14 mouse cellular contexts compared by ENCODE assay signal in the genomic region with DNA sequence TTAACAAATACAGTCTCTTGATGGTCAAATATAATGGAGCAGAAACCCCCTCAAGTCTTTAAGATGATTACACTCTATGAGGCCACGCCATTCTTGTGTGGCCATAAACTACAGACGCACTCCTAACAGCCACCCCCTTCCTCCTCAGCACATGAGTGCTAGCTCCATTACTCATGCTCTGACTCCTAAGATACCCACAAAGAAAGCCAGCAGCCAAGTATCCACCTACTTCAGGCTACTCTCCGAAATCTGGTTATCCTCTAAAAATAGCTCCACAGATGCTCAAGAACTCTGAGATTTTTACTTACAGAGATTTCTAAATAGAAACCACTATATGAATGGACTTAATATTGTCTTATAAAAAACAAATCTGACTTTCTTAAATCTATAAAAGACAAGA. TPM values are rescaled to one million over a fixed set of nuclear protein-coding genes. Genes with fewer than 3 reads are reported as not detected.
DNase-seq lines count a peak whose midpoint lies in the region; ATAC-seq and TF ChIP-seq lines count a peak whose summit lies in the region.
"Had no signal": no experiment of that assay in that cellular context is flagged by ENCODE, and none has a peak within 500 bp of the region (broad histone marks: within the 10 kb centered on the region; RNA-seq: fewer than 3 reads in every experiment).

No protein-coding gene starts in this region.

- peaks cover 21% of the 10 kb centered on the region for H3K4me1 ChIP-seq in forebrain, embryonic 13.5 days
- H3K4me1 ChIP-seq in forebrain, embryonic 10.5 days, result peaks cover 29% of the 10 kb centered on the region
- peaks cover 12% of the 10 kb centered on the region for H3K4me1 ChIP-seq in hindbrain, postnatal 0 days (ENCODE audit: insufficient read depth, low read length)
- peaks cover 24% of the 10 kb centered on the region for H3K4me1 ChIP-seq in heart, embryonic 10.5 days

- H3K4me3 ChIP-seq in forebrain, embryonic 13.5 days, result no peak overlapping the region
- no peak overlapping the region for H3K4me3 ChIP-seq in forebrain, embryonic 10.5 days
- peak overlapping the region; percentile 95; the same call in 1 of the 2 replicates for H3K4me3 ChIP-seq in hindbrain, postnatal 0 days (ENCODE audit: low read length)
- H3K4me3 ChIP-seq in heart, embryonic 10.5 days, result no peak overlapping the region
- H3K4me3 ChIP-seq: gastrocnemius, adult 2 months had no signal

- no peaks in the 10 kb centered on the region for H3K9me3 ChIP-seq in forebrain, embryonic 13.5 days (replicated peaks)
- H3K9me3 ChIP-seq in forebrain, embryonic 10.5 days, result no peaks in the 10 kb centered on the region
- H3K9me3 ChIP-seq in hindbrain, postnatal 0 days (ENCODE audit: low read length), result no peaks in the 10 kb centered on the region
- no peaks in the 10 kb centered on the region for H3K9me3 ChIP-seq in heart, embryonic 10.5 days

- no peak for DNase-seq in forebrain, embryonic 10.5 days (ENCODE audit: extremely low spot score, low spot score)
- DNase-seq in left cerebral cortex, postnatal 14 days (ENCODE audit: low spot score in 2 of 2), result peak; percentile 38 to 64
- no peak for DNase-seq in left cerebral cortex, postnatal 10 days (ENCODE audit: extremely low spot score in 1 of 2, low spot score in 2 of 2)
- DNase-seq in 416B (ENCODE audit: low read depth), result peak; percentile 27
- DNase-seq in hindbrain, postnatal 0 days (ENCODE audit: low spot score), result no peak
- no peak for DNase-seq in heart, embryonic 10.5 days (ENCODE audit: low spot score)
- DNase-seq: adrenal gland, adult 8-10 months; gastrocnemius, adult 2 months; kidney, adult 18-20 months; lung, postnatal 36 days; thymus, adult 2 months had no signal

- H3K9ac ChIP-seq in forebrain, embryonic 13.5 days, result no peak overlapping the region
- H3K9ac ChIP-seq in hindbrain, postnatal 0 days (replicated peaks; ENCODE audit: low read length), result no peak overlapping the region

- WGBS in forebrain, embryonic 13.5 days, result 80% methylated on average over 3 of the region's 3 CpGs
- 88% methylated on average over 3 of the region's 3 CpGs for WGBS in forebrain, embryonic 10.5 days
- 58% methylated on average over 3 of the region's 3 CpGs for WGBS in hindbrain, postnatal 0 days
- 47% methylated on average over 3 of the region's 3 CpGs for WGBS in heart, embryonic 10.5 days

- intact Hi-C loops in left cerebral cortex, postnatal 14 days (cut with DNase I), result loop anchor here (10.0 kb wide), 1 partner anchor 152 kb away; the partner anchor contains the start of gene Pik3r4
- intact Hi-C loops in left cerebral cortex, postnatal 10 days (cut with DNase I), result loop anchor here (5.0 kb wide), 3 partner anchors 365 to 620 kb away; no protein-coding TSS in a partner anchor

- no peak for TF ChIP-seq CTCF in hindbrain, postnatal 0 days (IDR thresholded peaks at IDR 0.05; ENCODE audit: low read depth)

- no peak overlapping the region for H3K27ac ChIP-seq in forebrain, embryonic 13.5 days
- no peak overlapping the region for H3K27ac ChIP-seq in forebrain, embryonic 10.5 days
- H3K27ac ChIP-seq in hindbrain, postnatal 0 days, result no peak overlapping the region
- H3K27ac ChIP-seq in heart, embryonic 10.5 days, result no peak overlapping the region
- H3K27ac ChIP-seq: gastrocnemius, adult 2 months had no signal

- no peak for ATAC-seq in forebrain, embryonic 13.5 days
- no peak for ATAC-seq in hindbrain, postnatal 0 days
- ATAC-seq in megakaryocyte progenitor cell, adult 5-6 weeks (replicated peaks; ENCODE audit: poor library complexity), result no peak

- H3K36me3 ChIP-seq in forebrain, embryonic 13.5 days (ENCODE audit: poor library complexity, severe bottlenecking), result peaks cover 2% of the 10 kb centered on the region; the same call in 1 of the 2 replicates
- peaks cover 6% of the 10 kb centered on the region for H3K36me3 ChIP-seq in forebrain, embryonic 10.5 days (replicated peaks)
- H3K36me3 ChIP-seq in hindbrain, postnatal 0 days (ENCODE audit: insufficient read depth, low read length), result no peaks in the 10 kb centered on the region
- 0 out of 2 replicates have a peak, but pooled peaks cover 5% of the 10 kb centered on the region for H3K36me3 ChIP-seq in heart, embryonic 10.5 days

- no peaks in the 10 kb centered on the region for H3K27me3 ChIP-seq in forebrain, embryonic 13.5 days
- H3K27me3 ChIP-seq in forebrain, embryonic 10.5 days (ENCODE audit: poor library complexity, severe bottlenecking), result no peaks in the 10 kb centered on the region
- H3K27me3 ChIP-seq in hindbrain, postnatal 0 days (ENCODE audit: insufficient read depth, low read length), result no peaks in the 10 kb centered on the region
- no peaks in the 10 kb centered on the region for H3K27me3 ChIP-seq in heart, embryonic 10.5 days (ENCODE audit: insufficient read depth, poor library complexity, severe bottlenecking)

- peak overlapping the region; percentile 98 for H3K4me2 ChIP-seq in forebrain, embryonic 13.5 days
- H3K4me2 ChIP-seq in hindbrain, postnatal 0 days (ENCODE audit: low read depth, low read length), result peak overlapping the region; percentile 99
- H3K4me2 ChIP-seq: liver, embryonic 11.5 days had no signal

RNA-seq across cellular contexts. Expression of gene Atp2c1, which starts 34.4 kb away (rescaled TPM):
- polyA plus RNA-seq in forebrain, embryonic 13.5 days (2015; fragmentation: Nextera tagmentation; extraction: Ambion mirVana), result 66.1 and 66.8 TPM in 2 replicates
- 50.3 and 52.6 TPM in 2 replicates for polyA plus RNA-seq in forebrain, embryonic 10.5 days (2016; fragmentation: Nextera tagmentation; extraction: Ambion mirVana)
- total RNA-seq in left cerebral cortex, postnatal 14 days (2021), result 100 to 1,000 TPM; 233 to 249 TPM
- 100 to 1,000 TPM; 265 to 279 TPM for total RNA-seq in left cerebral cortex, postnatal 10 days (2021)
- total RNA-seq in hindbrain, postnatal 0 days (2014; rRNA removed), result 120 and 157 TPM in 2 replicates
- polyA plus RNA-seq in hindbrain, postnatal 0 days (2015; fragmentation: Nextera tagmentation; extraction: Ambion mirVana), result 66.0 and 68.5 TPM in 2 replicates
- total RNA-seq in megakaryocyte progenitor cell, adult 5-6 weeks (2015), result 19.6 and 28.0 TPM in 2 replicates
- total RNA-seq in megakaryocyte progenitor cell, adult 5-6 weeks (2017), result 63.9 and 67.1 TPM in 2 replicates
- 65.1 and 65.8 TPM in 2 replicates for polyA plus RNA-seq in heart, embryonic 10.5 days (2016; fragmentation: Nextera tagmentation; extraction: Ambion mirVana)

Comparison
In these comparisons a context has a peak if more than half of its experiments do, and no peak if none do; other contexts are left out.
1. DNase-seq: peak in left cerebral cortex, postnatal 14 days (2 of 2) and 416B (single experiment); none in forebrain, embryonic 10.5 days (single experiment), left cerebral cortex, postnatal 10 days (0 of 2), hindbrain, postnatal 0 days (single experiment) and heart, embryonic 10.5 days (single experiment).